Mouse (Mus musculus) G1E (cell line): ENCODE results near the gene Btnl1.

Experiments used
- CTCF ChIP-seq: IDR thresholded peaks from 2 replicates; pipeline ENCODE4 v1.5.1; 2012; ENCODE audit warnings: low read depth, low read length, inconsistent platforms, mixed read lengths
- GATA1 ChIP-seq: IDR thresholded peaks from 2 replicates; pipeline ENCODE4 v1.6.1; 2012; ENCODE audit warnings: borderline replicate concordance, low read length, inconsistent platforms, mixed read lengths
- GATA2 ChIP-seq: IDR thresholded peaks from 2 replicates; pipeline ENCODE4 v1.6.1; 2012; ENCODE audit warnings: low read depth, low read length, inconsistent platforms, borderline replicate concordance
- TAL1 ChIP-seq: conservative IDR thresholded peaks from 2 replicates; pipeline ENCODE4 v1.6.1; 2012; ENCODE audit warnings: low read depth, low read length, inconsistent platforms, mixed read lengths

DNA sequence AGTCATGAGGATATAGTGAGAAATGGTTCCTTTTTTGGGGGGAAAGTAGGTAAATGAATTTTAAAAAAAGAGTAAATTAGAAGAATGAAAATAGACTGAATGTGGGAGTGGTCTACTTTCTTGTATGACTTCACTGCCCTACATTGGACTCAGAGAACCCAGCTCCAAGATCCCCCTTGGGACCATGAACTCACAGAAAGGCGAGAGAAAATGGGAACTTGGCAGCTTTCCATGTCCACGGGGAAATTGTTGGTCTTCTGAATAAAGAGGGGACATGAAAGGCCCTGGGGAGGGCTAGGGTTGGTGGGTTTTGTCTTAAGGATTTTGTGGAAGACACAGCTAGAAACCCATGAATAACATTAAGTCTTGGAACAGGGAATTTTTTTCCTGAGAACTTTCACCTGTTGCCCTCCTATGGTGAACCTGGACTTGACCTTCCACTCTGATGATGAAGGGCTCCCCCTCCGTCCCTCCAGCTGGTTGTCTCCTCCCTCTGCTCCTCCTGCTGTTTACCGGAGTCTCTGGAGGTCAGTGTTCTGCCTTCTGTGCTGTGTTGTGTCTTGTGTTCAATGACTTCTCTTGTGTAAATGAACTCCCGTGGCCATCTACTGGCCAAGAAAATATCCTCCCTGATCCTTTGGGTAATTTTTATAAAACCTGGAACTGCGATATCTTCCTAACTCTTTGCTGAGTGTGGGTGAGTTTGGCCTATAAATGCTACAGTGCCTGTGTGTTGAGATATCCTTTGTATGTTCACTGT lies 698 bp downstream of the Btnl1 start:
- TF ChIP-seq CTCF (no peak), GATA1 (no peak), TAL1 (no peak), GATA2 (no peak)
